Mouse (Mus musculus) heart, embryonic 16.5 days (tissue): ENCODE data around the gene Fam181a. TPM values are rescaled to one million over a fixed set of nuclear protein-coding genes. Genes with fewer than 3 reads are reported as not detected.

Experiments used
- ATAC-seq: fragments of 200-750 bp; cut with Nextera tagmentation; replicated peaks from 2 replicates; pipeline ENCODE4 v1.8.0; 2017; ENCODE audit warnings: moderate number of reproducible peaks; ENCODE audit not compliant: insufficient read depth, low FRiP score; ENCODE audit errors: extremely low read depth
- H3K27ac ChIP-seq: fragments of 300-500 bp; sonication (generic); 2 replicates; pipeline ENCODE4 v1.5.1; 2014; ENCODE audit warnings: mild to moderate bottlenecking, low read length, control low read depth, moderate library complexity
- H3K27me3 ChIP-seq: fragments of 300-500 bp; sonication (generic); 2 replicates; pipeline ENCODE4 v1.6.1; 2014; ENCODE audit warnings: low read length, mixed read lengths; ENCODE audit not compliant: control insufficient read depth, insufficient read depth
- H3K36me3 ChIP-seq: fragments of 300-500 bp; sonication (generic); 2 replicates; pipeline ENCODE4 v1.6.1; 2014; ENCODE audit not compliant: control insufficient read depth, insufficient read depth
- H3K4me1 ChIP-seq: fragments of 300-500 bp; sonication (generic); 2 replicates; pipeline ENCODE4 v1.6.1; 2014; ENCODE audit warnings: low read length, mixed read lengths; ENCODE audit not compliant: control insufficient read depth, insufficient read depth
- H3K4me2 ChIP-seq: fragments of 300-500 bp; sonication (generic); 2 replicates; pipeline ENCODE4 v1.6.1; 2014; ENCODE audit warnings: low read depth, mild to moderate bottlenecking, control low read depth, low read length
- H3K4me3 ChIP-seq: fragments of 300-500 bp; sonication (generic); 2 replicates; pipeline ENCODE4 v1.5.1; 2014; ENCODE audit warnings: mild to moderate bottlenecking, control low read depth, low read length
- H3K9ac ChIP-seq: fragments of 300-500 bp; sonication (generic); 2 replicates; pipeline ENCODE4 v1.6.1; 2014; ENCODE audit warnings: low read length, control low read depth
- H3K9me3 ChIP-seq: fragments of 300-500 bp; sonication (generic); replicated peaks from 2 replicates; pipeline ENCODE4 v1.6.1; 2016; ENCODE audit warnings: low read length; ENCODE audit not compliant: control insufficient read depth
- WGBS: fragments of 180-500 bp; shearing (Covaris S2); extraction: QIAGEN DNeasy Blood & Tissue Kit; methylation state at CpG from one replicate; pipeline ENCODE4 v1.1.7; 2014; 5-methylcytosine and 5-hydroxymethylcytosine counted together
- polyA plus RNA-seq: library from polyadenylated mRNA; unstranded; fragments of >200 nt; fragmentation: Nextera tagmentation; extraction: Ambion mirVana; gene quantifications from 2 replicates; pipeline ENCODE4 v1.2.1, GENCODE M21; 2015

Fam181a gene
- polyA plus RNA-seq, 1 experiment from 2014 or later = not detected

DNA sequence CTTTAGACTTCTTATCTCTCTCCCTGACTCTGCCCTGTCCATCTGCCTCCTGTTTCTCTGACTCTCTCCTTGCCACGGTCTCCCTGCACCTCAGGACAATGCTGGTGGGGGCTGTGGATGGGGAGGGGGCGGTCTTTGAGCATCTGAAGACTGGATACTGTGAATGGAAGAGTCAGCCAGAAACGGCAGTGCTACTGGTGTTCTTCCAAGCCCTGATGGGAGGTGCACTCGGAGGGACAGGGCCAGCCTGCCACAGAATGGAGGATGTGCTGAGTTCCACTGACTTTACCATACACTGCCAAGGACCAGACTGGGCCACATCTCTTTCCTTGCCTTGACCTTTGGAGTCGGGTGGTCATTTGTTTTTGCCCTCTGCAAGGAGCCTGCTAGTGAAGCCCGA, 27.8 kb upstream of the Fam181a start:
- Histone ChIP-seq H3K27ac (no peak overlapping the region), H3K9ac (no peak overlapping the region), H3K27me3 (no peaks in the 10 kb centered on the region), H3K36me3 (no peaks in the 10 kb centered on the region), H3K4me1 (no peaks in the 10 kb centered on the region), H3K9me3 (no peaks in the 10 kb centered on the region), H3K4me2 (no peak overlapping the region), H3K4me3 (no peak overlapping the region)
- ATAC-seq = no peak
- WGBS = 54% methylated on average over 6 of the region's 6 CpGs

- Histone ChIP-seq H3K9ac (no peak overlapping the region), H3K9me3 (no peaks in the 10 kb centered on the region), H3K27ac (no peak overlapping the region), H3K4me2 (no peak overlapping the region), H3K4me3 (no peak overlapping the region), H3K36me3 (no peaks in the 10 kb centered on the region), H3K4me1 (no peaks in the 10 kb centered on the region), H3K27me3 (no peaks in the 10 kb centered on the region)
- 57% methylated on average over 3 of the region's 3 CpGs for WGBS
- no peak for ATAC-seq
These were observed 27.4 kb upstream of the Fam181a start for GRCm38 (mm10) chr12:103283411-103283810.

DNA sequence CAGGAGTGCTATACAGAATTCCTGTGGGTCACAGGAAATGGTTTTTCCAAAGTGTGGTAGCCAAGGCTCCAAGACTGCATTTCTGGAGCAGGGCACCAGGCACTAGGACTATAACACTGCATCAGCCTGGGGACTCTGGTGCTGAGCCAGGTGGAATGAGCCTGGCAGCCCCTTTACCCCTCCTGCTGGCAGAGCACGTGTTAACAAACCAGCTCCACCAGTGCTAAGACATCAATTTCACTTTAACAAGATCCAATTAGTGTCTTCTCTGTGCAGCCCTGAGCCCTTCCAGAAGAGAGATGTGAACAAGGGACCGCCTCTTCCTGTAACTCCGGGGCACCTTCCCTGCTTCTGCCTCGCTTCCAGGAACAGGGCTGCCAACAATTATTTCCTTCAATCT, 23.5 kb upstream of the Fam181a start:
- Histone ChIP-seq H3K27ac (no peak overlapping the region), H3K4me2 (no peak overlapping the region), H3K4me3 (no peak overlapping the region), H3K9me3 (no peaks in the 10 kb centered on the region), H3K27me3 (no peaks in the 10 kb centered on the region), H3K9ac (no peak overlapping the region), H3K36me3 (no peaks in the 10 kb centered on the region), H3K4me1 (no peaks in the 10 kb centered on the region)
- ATAC-seq = no peak
- 67% methylated on average over 4 of the region's 4 CpGs for WGBS

GRCm38 (mm10) chr12:103292366-103292765, 18.4 kb upstream of the Fam181a start:
- H3K4me3 ChIP-seq = no peak overlapping the region
- ATAC-seq = no peak
- H3K4me2 ChIP-seq = no peak overlapping the region
- no peaks in the 10 kb centered on the region for H3K27me3 ChIP-seq
- no peaks in the 10 kb centered on the region for H3K36me3 ChIP-seq
- H3K9me3 ChIP-seq = no peaks in the 10 kb centered on the region
- no peak overlapping the region for H3K27ac ChIP-seq
- WGBS = 77% methylated on average over 3 of the region's 3 CpGs
- H3K4me1 ChIP-seq = no peaks in the 10 kb centered on the region
- no peak overlapping the region for H3K9ac ChIP-seq

DNA sequence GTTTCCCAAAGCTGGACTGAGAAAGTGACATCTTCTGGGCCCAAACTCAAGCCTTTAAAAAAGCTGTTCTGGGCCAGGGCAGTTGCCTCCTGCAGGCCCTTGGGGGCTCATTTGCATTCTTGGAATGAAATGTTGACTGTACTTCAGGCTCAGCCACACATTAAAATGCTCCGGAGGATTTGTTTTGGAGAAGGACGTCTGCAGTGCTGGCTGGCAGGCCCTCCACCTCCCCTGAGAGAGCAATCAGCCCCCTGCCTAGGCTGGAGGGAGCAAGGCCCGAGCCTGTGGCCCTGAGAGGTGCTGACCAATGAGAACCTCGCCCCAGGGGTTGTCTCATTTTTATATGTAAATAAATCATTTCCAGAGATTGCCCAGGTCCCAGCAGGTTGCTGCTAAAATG, 14.5 kb upstream of the Fam181a start:
- no peak overlapping the region for H3K4me2 ChIP-seq
- H3K4me1 ChIP-seq = no peaks in the 10 kb centered on the region
- no peaks in the 10 kb centered on the region for H3K36me3 ChIP-seq
- no peaks in the 10 kb centered on the region for H3K9me3 ChIP-seq
- no peak for ATAC-seq
- H3K27me3 ChIP-seq = 0 out of 2 replicates have a peak, but pooled peaks cover 2% of the 10 kb centered on the region
- 28% methylated on average over 4 of the region's 4 CpGs for whole genome bisulfite sequencing
- no peak overlapping the region for H3K27ac ChIP-seq
- H3K4me3 ChIP-seq = no peak overlapping the region
- H3K9ac ChIP-seq = no peak overlapping the region

DNA sequence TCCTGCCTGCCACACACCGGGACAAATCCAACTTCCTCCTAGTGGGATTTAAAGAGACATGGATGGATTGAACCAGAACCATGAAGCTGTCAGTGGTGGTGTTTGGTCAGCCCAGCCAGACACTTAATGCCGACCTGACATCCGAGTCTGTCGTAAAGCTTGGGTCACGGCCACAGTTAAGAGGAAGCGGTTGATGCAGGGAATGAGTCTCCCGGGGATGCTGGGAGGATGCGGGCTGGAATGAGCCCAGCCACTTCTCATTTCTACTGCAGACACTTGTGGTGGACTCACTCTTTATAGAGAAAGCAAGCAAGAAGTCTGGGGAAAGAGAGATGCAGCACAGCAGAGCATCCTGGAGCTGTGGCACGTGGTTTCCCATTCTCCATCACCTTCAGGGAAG, 10.3 kb upstream of the Fam181a start:
- 57% methylated on average over 9 of the region's 9 CpGs for WGBS
- no peak for ATAC-seq
- Histone ChIP-seq H3K4me3 (no peak overlapping the region), H3K36me3 (no peaks in the 10 kb centered on the region), H3K4me1 (no peaks in the 10 kb centered on the region), H3K27me3 (0 out of 2 replicates have a peak, but pooled peaks cover 2% of the 10 kb centered on the region), H3K9ac (no peak overlapping the region), H3K9me3 (no peaks in the 10 kb centered on the region; the same call in 1 of the 2 replicates), H3K27ac (no peak overlapping the region), H3K4me2 (no peak overlapping the region)

GRCm38 (mm10) chr12:103301645-103302044, 9.1 kb upstream of the Fam181a start:
- H3K36me3 ChIP-seq = no peaks in the 10 kb centered on the region
- WGBS = 40% methylated on average over 2 of the region's 2 CpGs
- H3K4me1 ChIP-seq = no peaks in the 10 kb centered on the region
- no peak overlapping the region for H3K4me3 ChIP-seq
- 0 out of 2 replicates have a peak, but pooled peaks cover 2% of the 10 kb centered on the region for H3K27me3 ChIP-seq
- ATAC-seq = no peak
- H3K4me2 ChIP-seq = no peak overlapping the region
- no peaks in the 10 kb centered on the region; the same call in 1 of the 2 replicates for H3K9me3 ChIP-seq
- no peak overlapping the region for H3K27ac ChIP-seq
- no peak overlapping the region for H3K9ac ChIP-seq

DNA sequence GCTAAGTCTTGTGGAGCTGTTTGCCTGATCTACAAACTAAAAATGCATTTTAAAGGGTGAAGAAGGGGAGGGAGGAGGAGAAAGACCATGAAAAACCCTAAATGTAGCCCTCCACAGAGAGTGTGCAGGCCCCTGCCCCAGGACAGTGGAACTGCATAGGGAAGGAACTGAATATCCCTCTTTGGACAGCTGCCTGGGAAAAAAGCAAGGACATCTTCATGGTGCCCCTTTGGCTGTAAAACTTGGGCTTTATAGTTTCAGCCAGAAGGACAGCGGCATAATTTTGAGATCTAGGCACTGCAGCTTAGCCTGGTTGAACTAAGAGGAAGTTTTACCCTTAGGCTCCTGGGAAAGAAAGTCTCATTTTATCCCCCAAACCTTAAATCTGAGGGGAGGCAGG, 7.8 kb upstream of the Fam181a start:
- 92% methylated on average over 1 of the region's 1 CpGs for WGBS
- H3K27ac ChIP-seq = no peak overlapping the region
- H3K9ac ChIP-seq = no peak overlapping the region
- H3K36me3 ChIP-seq = no peaks in the 10 kb centered on the region
- no peak overlapping the region for H3K4me2 ChIP-seq
- no peaks in the 10 kb centered on the region for H3K4me1 ChIP-seq
- H3K9me3 ChIP-seq = no peaks in the 10 kb centered on the region; the same call in 1 of the 2 replicates
- H3K27me3 ChIP-seq = 0 out of 2 replicates have a peak, but pooled peaks cover 2% of the 10 kb centered on the region
- no peak for ATAC-seq
- H3K4me3 ChIP-seq = no peak overlapping the region

DNA sequence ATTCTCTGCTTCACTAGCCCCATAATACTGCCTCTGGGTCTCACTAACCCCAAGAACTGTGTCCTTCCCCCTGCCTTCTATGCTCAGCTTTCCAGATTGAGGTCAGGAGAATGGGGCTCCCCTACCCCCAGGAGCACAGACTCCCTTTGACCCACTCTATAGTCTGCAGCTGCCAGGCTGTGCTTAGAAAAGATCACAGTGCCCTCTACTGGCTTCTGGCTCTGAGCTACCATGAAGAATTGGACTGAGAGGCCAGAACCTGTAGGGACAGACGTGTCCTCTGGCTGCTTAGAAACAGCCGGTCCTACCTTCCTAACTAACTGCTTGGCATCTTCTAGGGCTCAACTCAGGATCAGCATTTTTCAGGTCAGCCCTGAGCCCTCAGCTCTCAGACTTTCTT, 4.6 kb upstream of the Fam181a start:
- Histone ChIP-seq H3K9me3 (peaks cover 3% of the 10 kb centered on the region; the same call in 1 of the 2 replicates), H3K4me1 (no peaks in the 10 kb centered on the region), H3K4me3 (no peak overlapping the region), H3K9ac (no peak overlapping the region), H3K36me3 (no peaks in the 10 kb centered on the region), H3K4me2 (no peak overlapping the region), H3K27ac (no peak overlapping the region), H3K27me3 (no peaks in the 10 kb centered on the region; the same call in 1 of the 2 replicates)
- ATAC-seq = no peak
- 30% methylated on average over 2 of the region's 2 CpGs for WGBS
